Mouse (Mus musculus): ENCODE data around the gene Cxcl16.

GRCm38 (mm10) chr11:70502018-70502417 is 42.2 kb upstream of the Cxcl16 start:
- TF ChIP-seq EP300 (IDR thresholded peaks at IDR 0.05; ENCODE audit: insufficient read depth, low read depth, low read length) (no peak), CTCF (IDR thresholded peaks at IDR 0.05; ENCODE audit: low read depth, low read length) (no peak), POLR2A (IDR thresholded peaks at IDR 0.05; ENCODE audit: insufficient read depth, low read length) (no peak)

Measured in ES-Bruce4 (cell line).